Mouse (Mus musculus) cerebral cortex, adult 2 months (tissue): Measurements from ENCODE around the gene Gm21760.

Experiments used
- WGBS: fragments of 180-500 bp; shearing (Covaris S2); methylation state at CpG from one replicate; pipeline ENCODE4 v1.1.7; 2018; 5-methylcytosine and 5-hydroxymethylcytosine counted together

The Gm21760 gene

GRCm38 (mm10) chrY:80133479-80133878, at the start of gene Gm21760:
Gm21760 (plus strand) TSS chrY:80133779.
- WGBS = no CpG with 5 or more reads among the region's 6 CpGs
